Mouse (Mus musculus): ENCODE results near the gene Apobec4.

The Apobec4 gene

DNA sequence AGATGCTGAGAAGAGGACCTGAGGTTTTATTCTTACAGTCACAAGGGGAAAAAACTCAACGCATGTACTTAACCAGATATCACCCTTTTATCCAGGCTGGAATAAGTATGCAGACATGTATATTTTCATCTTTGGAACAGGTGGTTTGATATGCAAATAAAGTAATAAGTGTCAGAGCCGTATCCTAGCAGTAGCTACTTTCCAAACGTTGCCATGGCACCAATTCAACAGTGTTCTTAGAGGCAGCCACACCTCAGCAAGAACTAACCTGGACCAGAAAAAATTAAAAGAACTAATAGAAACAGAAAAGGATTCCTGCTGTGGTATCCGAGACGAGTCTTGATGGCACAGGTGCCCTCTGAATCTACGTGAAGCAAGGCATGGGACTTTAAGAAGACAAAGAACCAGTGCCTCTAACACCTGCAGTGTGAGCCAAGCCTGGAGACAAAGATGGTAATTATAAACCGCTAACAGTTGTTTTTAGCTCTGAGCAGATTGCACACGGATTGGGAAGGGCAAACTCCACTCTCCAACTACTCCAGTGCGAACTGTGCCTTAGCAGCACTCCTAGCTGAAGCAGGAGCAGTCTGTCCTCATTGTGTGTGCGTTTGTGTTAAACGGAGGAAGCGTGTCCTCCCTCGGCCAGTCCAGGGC, at the start of gene Apobec4:
Gene Apobec4 (plus strand): TSS at position 240 of the 654 bp plus-strand sequence.
- Histone ChIP-seq H3K36me3 (ENCODE audit: insufficient read depth, low read length) (no peaks in the 10 kb centered on the region), H3K4me1 (replicated peaks; ENCODE audit: low read depth, low read length) (no peaks in the 10 kb centered on the region), H3K27me3 (ENCODE audit: insufficient read depth, low read length) (0 out of 2 replicates have a peak, but pooled peaks cover 4% of the 10 kb centered on the region), H3K4me3 (replicated peaks; ENCODE audit: low read length) (no peak within 1 kb of the TSS), H3K9me3 (ENCODE audit: low read length) (no peaks in the 10 kb centered on the region)
- no peak for TF ChIP-seq CTCF (conservative IDR thresholded peaks at IDR 0.05; ENCODE audit: low read length)
- no peak for TF ChIP-seq NANOG (IDR thresholded peaks at IDR 0.05; ENCODE audit: borderline replicate concordance, low read length)
- no peak for TF ChIP-seq POU5F1 (IDR thresholded peaks at IDR 0.05; ENCODE audit: borderline replicate concordance, low read length)

DNA sequence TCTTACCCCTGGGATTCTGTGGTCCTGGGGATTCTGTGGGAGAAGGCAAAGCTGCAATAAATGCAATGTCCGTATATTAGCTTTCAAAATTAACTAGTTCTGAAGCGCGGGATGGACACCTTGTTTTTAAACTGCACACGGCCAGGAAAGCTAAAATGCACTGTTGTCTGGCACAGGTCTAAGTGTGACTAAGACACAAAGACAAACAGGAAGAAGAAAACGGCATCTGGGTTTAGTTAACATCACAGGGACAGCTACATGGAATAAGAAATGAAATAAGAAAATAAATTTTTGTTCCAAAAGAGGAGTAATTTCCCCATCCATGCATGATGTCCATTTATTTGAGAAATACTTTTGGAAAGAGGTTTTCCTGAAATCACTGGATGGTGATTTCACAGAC, 49.3 kb upstream of the Apobec4 start:
- H3K4me1 ChIP-seq (replicated peaks; ENCODE audit: low read depth, low read length) = no peaks in the 10 kb centered on the region
- H3K36me3 ChIP-seq (ENCODE audit: insufficient read depth, low read length) = no peaks in the 10 kb centered on the region
- peaks cover 4% of the 10 kb centered on the region; the same call in 1 of the 2 replicates for H3K27me3 ChIP-seq (ENCODE audit: insufficient read depth, low read length)
- H3K9me3 ChIP-seq (ENCODE audit: low read length) = no peaks in the 10 kb centered on the region
- TF ChIP-seq CTCF (conservative IDR thresholded peaks at IDR 0.05; ENCODE audit: low read length) (no peak), NANOG (IDR thresholded peaks at IDR 0.05; ENCODE audit: borderline replicate concordance, low read length) (no peak), POU5F1 (IDR thresholded peaks at IDR 0.05; ENCODE audit: borderline replicate concordance, low read length) (no peak)
- H3K4me3 ChIP-seq (replicated peaks; ENCODE audit: low read length) = no peak overlapping the region

- Histone ChIP-seq H3K9me3 (ENCODE audit: low read length) (no peaks in the 10 kb centered on the region), H3K27me3 (ENCODE audit: insufficient read depth, low read length) (peaks cover 4% of the 10 kb centered on the region; the same call in 1 of the 2 replicates), H3K4me3 (replicated peaks; ENCODE audit: low read length) (no peak overlapping the region), H3K36me3 (ENCODE audit: insufficient read depth, low read length) (no peaks in the 10 kb centered on the region), H3K4me1 (replicated peaks; ENCODE audit: low read depth, low read length) (no peaks in the 10 kb centered on the region)
- no peak for TF ChIP-seq NANOG (IDR thresholded peaks at IDR 0.05; ENCODE audit: borderline replicate concordance, low read length)
- no peak for TF ChIP-seq POU5F1 (IDR thresholded peaks at IDR 0.05; ENCODE audit: borderline replicate concordance, low read length)
- TF ChIP-seq CTCF (conservative IDR thresholded peaks at IDR 0.05; ENCODE audit: low read length) = no peak
These were observed 47.4 kb upstream of the Apobec4 start for GRCm38 (mm10) chr1:152702920-152703319.

- TF ChIP-seq POU5F1 (IDR thresholded peaks at IDR 0.05; ENCODE audit: borderline replicate concordance, low read length) (no peak), CTCF (conservative IDR thresholded peaks at IDR 0.05; ENCODE audit: low read length) (no peak), NANOG (IDR thresholded peaks at IDR 0.05; ENCODE audit: borderline replicate concordance, low read length) (no peak)
- no peaks in the 10 kb centered on the region for H3K4me1 ChIP-seq (replicated peaks; ENCODE audit: low read depth, low read length)
- no peaks in the 10 kb centered on the region for H3K36me3 ChIP-seq (ENCODE audit: insufficient read depth, low read length)
- peaks cover 4% of the 10 kb centered on the region; the same call in 1 of the 2 replicates for H3K27me3 ChIP-seq (ENCODE audit: insufficient read depth, low read length)
- H3K4me3 ChIP-seq (replicated peaks; ENCODE audit: low read length) = no peak overlapping the region
- H3K9me3 ChIP-seq (ENCODE audit: low read length) = no peaks in the 10 kb centered on the region
These were observed 46.4 kb upstream of the Apobec4 start for GRCm38 (mm10) chr1:152703941-152704340.

GRCm38 (mm10) chr1:152707560-152707959, 42.8 kb upstream of the Apobec4 start:
- TF ChIP-seq POU5F1 (IDR thresholded peaks at IDR 0.05; ENCODE audit: borderline replicate concordance, low read length) (no peak), CTCF (conservative IDR thresholded peaks at IDR 0.05; ENCODE audit: low read length) (no peak), NANOG (IDR thresholded peaks at IDR 0.05; ENCODE audit: borderline replicate concordance, low read length) (no peak)
- Histone ChIP-seq H3K36me3 (ENCODE audit: insufficient read depth, low read length) (no peaks in the 10 kb centered on the region), H3K4me3 (replicated peaks; ENCODE audit: low read length) (no peak overlapping the region), H3K9me3 (ENCODE audit: low read length) (no peaks in the 10 kb centered on the region), H3K4me1 (replicated peaks; ENCODE audit: low read depth, low read length) (no peaks in the 10 kb centered on the region), H3K27me3 (ENCODE audit: insufficient read depth, low read length) (peaks cover 4% of the 10 kb centered on the region; the same call in 1 of the 2 replicates)

GRCm38 (mm10) chr1:152711037-152711436, 39.3 kb upstream of the Apobec4 start:
- no peaks in the 10 kb centered on the region for H3K9me3 ChIP-seq (ENCODE audit: low read length)
- H3K36me3 ChIP-seq (ENCODE audit: insufficient read depth, low read length) = no peaks in the 10 kb centered on the region
- no peaks in the 10 kb centered on the region for H3K4me1 ChIP-seq (replicated peaks; ENCODE audit: low read depth, low read length)
- H3K27me3 ChIP-seq (ENCODE audit: insufficient read depth, low read length) = no peaks in the 10 kb centered on the region
- H3K4me3 ChIP-seq (replicated peaks; ENCODE audit: low read length) = no peak overlapping the region
- TF ChIP-seq NANOG (IDR thresholded peaks at IDR 0.05; ENCODE audit: borderline replicate concordance, low read length) (no peak), POU5F1 (IDR thresholded peaks at IDR 0.05; ENCODE audit: borderline replicate concordance, low read length) (no peak), CTCF (conservative IDR thresholded peaks at IDR 0.05; ENCODE audit: low read length) (no peak)

DNA sequence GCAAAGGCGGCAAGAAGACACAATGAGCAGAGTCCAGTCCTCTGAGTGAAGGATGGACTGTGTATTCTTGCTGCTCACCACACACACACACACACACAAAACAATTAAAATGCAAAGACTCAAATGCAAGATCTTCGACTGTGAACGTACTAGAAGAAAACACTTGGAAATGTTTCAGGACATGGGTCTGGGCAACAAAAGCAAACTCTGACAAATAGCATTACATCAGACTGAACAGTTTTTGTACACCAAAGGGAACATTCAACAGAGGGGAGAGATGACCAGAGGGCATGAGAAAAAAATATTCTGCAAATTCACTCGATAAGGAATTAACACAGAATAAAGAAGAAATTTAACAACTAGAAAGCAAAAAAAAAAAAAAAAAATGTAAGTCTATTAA, 36.4 kb upstream of the Apobec4 start:
- TF ChIP-seq NANOG (IDR thresholded peaks at IDR 0.05; ENCODE audit: borderline replicate concordance, low read length) (no peak), POU5F1 (IDR thresholded peaks at IDR 0.05; ENCODE audit: borderline replicate concordance, low read length) (no peak), CTCF (conservative IDR thresholded peaks at IDR 0.05; ENCODE audit: low read length) (no peak)
- Histone ChIP-seq H3K4me1 (replicated peaks; ENCODE audit: low read depth, low read length) (peaks cover 7% of the 10 kb centered on the region), H3K9me3 (ENCODE audit: low read length) (no peaks in the 10 kb centered on the region), H3K27me3 (ENCODE audit: insufficient read depth, low read length) (no peaks in the 10 kb centered on the region), H3K4me3 (replicated peaks; ENCODE audit: low read length) (no peak overlapping the region), H3K36me3 (ENCODE audit: insufficient read depth, low read length) (no peaks in the 10 kb centered on the region)

- H3K36me3 ChIP-seq (ENCODE audit: insufficient read depth, low read length) = no peaks in the 10 kb centered on the region
- TF ChIP-seq POU5F1 (IDR thresholded peaks at IDR 0.05; ENCODE audit: borderline replicate concordance, low read length) (no peak), CTCF (conservative IDR thresholded peaks at IDR 0.05; ENCODE audit: low read length) (no peak), NANOG (IDR thresholded peaks at IDR 0.05; ENCODE audit: borderline replicate concordance, low read length) (no peak)
These were observed 35.9 kb upstream of the Apobec4 start for GRCm38 (mm10) chr1:152714405-152714804.

DNA sequence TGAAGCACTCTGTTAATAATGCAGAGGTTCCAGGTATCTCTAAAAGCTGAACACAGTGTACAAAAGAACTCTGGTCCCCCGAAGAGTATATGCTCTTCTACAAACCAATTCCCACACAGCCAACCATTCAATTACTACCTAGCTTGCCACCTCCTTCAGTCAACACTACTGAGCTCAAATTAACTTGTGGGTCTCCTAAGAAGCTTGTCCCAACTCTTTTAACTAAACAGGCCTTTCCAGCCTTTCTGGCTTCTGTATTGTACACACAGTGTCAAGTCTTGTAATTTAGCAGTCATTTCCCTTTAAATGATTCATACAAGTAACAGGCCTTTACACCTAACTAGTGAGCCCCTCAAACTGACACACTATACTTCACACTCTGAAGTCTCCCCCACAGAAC, 33.0 kb upstream of the Apobec4 start:
- peaks cover 28% of the 10 kb centered on the region for H3K4me1 ChIP-seq (replicated peaks; ENCODE audit: low read depth, low read length)
- no peaks in the 10 kb centered on the region for H3K27me3 ChIP-seq (ENCODE audit: insufficient read depth, low read length)
- no peaks in the 10 kb centered on the region for H3K36me3 ChIP-seq (ENCODE audit: insufficient read depth, low read length)
- no peak overlapping the region for H3K4me3 ChIP-seq (replicated peaks; ENCODE audit: low read length)
- H3K9me3 ChIP-seq (ENCODE audit: low read length) = no peaks in the 10 kb centered on the region
- TF ChIP-seq POU5F1 (IDR thresholded peaks at IDR 0.05; ENCODE audit: borderline replicate concordance, low read length) (no peak), NANOG (IDR thresholded peaks at IDR 0.05; ENCODE audit: borderline replicate concordance, low read length) (no peak), CTCF (conservative IDR thresholded peaks at IDR 0.05; ENCODE audit: low read length) (no peak)

More at GRCm38 (mm10) chr1:152714405-152714804, 35.9 kb upstream of the Apobec4 start:
- H3K4me1 ChIP-seq (replicated peaks; ENCODE audit: low read depth, low read length) = peaks cover 11% of the 10 kb centered on the region
- no peaks in the 10 kb centered on the region for H3K27me3 ChIP-seq (ENCODE audit: insufficient read depth, low read length)
- H3K9me3 ChIP-seq (ENCODE audit: low read length) = no peaks in the 10 kb centered on the region
- no peak overlapping the region for H3K4me3 ChIP-seq (replicated peaks; ENCODE audit: low read length)

Measured in E14TG2a.4 (cell line).